Mouse (Mus musculus): ENCODE measurements around the gene Gm10401.

The Gm10401 gene

DNA sequence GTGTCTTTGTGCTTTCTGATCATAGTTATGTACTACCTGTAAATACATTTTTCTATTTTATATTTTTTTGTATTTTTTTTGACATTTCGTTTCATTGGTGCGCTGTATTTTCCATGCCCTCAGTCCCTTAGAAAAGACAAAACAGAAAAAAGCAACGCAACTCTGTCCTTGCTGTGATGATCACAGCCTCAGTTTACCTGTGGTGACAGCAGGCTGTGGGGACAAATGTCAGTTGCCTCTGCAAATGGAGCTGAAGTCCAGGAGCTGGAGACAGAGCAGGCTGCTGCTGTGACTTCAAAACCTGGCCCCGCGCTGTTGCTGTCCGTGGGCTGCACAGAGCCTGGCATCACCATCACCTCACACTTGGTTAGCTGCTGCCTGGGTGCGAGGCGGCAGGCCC lies at the start of gene Gm10401:
Gene Gm10401 (minus strand): TSS at position 101 of the 400 bp plus-strand sequence.
- DNase-seq, result no peak

DNA sequence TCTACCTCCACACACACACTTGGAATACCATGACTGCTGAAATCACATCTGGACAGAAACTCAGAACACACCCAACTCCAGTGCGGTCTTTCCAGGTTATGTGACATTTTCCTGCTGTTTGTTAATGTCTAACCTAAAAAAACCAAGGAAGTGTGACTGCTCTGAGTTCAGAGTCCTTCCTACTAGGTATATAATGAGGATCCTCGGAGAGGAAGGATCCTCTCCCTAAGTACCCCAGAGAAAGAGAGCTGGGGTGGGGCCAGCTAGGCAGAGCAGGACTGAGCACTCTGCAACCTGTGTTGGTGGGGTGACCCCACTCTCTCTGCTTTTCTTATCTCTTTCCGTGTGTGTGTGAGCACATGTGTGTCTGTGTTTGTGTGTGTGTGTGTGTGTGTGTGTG lies 49.3 kb upstream of the Gm10401 start:
- DNase-seq, result no peak

DNA sequence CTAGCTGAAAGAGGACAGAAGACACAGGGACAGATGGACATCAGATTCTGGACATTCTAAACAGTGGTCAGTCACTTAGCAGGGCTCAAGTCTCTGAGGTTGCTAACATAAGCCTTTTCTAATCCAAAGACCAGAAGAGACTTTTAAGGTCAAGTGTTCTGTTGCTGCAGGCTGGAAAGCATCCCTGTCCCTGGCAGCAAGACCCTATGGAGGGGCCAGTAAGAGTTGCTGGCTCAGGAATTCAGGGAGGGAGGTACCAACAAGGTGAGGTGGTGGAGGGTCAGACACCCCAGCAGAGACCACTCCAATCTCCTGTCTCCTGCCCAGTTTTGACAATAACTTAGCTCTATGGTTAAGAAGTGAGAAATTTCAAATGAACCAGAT lies 48.6 kb upstream of the Gm10401 start:
- no peak for DNase-seq

DNA sequence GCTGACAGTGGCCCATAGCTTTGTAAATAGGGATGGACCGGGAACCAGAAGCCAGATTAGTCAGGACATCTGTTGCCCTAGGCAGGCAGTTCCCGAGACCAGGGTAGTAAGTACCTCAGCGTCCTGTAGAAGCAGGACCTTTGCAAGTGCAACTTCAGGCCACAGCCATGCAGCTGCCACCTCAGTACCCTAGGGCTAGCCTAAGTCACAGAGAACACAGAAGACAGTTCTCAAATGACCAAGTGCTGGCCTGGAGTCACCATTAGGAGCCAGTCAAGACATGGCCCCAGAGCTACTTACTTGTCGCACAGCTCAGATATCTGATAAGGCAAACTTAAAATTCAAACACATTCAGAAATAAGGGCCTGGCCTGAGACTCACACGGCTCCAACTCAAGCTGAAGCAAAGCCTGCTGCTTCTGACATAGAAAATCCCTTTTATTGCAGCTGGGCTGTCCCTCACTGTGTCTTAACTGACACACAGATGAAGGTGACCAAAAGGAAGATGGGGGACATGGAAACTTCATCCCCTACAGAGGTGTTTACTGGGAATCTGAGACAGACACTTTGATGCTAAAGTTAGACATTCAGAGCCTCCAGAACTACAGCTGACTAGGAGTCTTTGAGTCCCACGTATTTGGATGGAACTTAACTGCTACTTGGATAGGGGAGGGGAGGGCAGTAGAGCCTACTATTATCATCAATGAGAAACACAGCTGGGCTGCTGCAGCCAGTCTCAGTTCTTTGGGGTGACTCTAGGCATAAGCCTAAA lies 48.1 kb upstream of the Gm10401 start:
- DNase-seq, result no peak

DNA sequence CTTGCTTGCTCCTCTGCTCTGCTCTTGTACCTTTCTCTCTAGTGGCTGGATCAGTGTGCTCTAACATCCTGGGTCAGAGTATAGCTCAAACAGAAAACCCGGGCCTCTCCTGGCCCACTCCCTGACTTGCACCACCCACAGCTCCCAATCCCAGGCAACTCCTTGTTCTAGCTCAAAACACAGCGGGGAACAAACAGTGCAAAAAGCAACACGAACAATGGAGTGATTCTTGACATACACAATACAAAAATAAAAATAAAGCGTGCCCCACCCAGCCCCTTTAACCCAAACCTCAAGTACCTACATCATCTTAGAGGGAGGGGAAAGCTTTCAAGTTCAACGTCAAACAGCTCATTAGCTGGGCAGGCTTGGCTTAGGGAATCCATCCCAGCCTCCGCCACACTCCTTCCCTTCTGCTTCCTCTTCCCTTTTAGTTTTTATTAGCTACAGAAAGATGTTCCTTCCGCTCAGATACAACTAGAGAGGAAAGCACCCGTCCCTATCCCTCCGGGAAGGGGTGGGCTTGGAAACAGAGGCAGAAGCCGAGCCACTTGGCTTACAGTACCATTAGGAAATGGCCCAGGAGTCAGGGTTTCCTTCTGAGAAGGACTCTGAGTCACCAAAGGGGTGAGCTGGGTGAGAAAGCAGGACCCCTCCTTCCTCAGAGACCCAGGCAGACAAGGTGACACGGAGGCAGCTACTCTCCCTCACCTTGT lies 47.3 kb upstream of the Gm10401 start:
- DNase-seq, result no peak

DNA sequence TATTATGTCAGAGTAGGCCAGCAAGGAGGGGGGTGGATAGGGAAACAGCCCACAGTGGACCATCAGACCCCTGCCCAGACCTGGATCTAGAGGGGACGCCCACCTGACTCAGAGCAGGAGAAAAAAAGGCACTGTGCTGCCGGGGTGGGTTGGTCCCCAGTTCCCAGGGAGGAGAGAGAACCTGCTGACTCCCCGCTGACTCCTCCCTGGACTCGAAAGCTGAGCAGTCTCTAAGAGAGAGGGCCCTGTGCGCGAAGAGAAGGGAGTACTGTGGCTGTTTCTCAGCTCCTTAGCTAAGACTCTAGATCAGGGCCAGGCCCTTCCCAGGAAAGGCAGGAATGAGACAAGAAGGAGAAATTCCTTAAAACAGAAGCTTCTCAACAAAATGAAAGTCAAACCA lies 46.4 kb upstream of the Gm10401 start:
- DNase-seq, result no peak

DNA sequence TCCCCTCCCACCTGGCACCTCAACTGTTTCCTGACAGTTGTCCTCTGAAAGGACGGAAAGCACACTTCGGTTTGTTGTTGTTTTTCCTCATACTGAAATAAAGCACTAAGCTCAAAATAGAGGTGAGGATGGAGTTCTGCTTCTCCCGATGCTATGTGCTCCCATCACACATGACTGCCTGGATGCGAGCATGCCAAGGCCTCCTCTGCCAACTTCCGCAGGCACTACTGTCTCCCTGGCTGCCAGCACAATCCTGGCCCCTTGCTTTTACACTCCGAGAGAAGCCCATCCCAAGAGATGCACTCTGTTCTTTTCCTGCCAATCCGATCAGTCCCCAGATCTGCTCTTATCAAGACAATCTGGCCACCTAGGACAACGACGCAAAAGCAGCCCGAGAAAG lies 45.5 kb upstream of the Gm10401 start:
- no peak for DNase-seq

DNA sequence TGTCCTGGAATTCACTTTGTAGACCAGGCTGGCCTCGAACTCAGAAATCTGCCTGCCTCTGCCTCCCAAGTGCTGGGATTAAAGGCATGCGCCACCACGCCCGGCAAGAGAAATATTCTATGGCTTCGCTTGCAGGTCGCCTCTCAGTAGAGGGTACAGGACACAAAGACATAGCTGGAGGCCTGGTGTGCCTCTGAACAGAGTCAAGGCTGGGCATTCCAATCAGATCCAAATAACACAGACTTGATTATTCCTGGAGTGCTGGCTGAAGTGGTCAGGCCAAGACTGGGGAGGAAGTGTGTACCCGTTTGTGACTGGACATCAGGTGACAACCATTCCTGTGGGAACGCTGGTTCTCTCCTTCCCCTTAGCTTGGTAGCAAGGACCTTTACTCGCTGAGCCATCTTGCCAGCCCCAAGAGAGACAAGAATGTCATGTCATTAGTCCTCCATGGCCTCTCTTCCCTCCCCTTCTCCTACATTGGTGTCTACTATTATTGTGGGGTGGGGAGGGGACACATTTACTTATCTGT lies 44.1 kb upstream of the Gm10401 start:
- DNase-seq, result no peak

DNA sequence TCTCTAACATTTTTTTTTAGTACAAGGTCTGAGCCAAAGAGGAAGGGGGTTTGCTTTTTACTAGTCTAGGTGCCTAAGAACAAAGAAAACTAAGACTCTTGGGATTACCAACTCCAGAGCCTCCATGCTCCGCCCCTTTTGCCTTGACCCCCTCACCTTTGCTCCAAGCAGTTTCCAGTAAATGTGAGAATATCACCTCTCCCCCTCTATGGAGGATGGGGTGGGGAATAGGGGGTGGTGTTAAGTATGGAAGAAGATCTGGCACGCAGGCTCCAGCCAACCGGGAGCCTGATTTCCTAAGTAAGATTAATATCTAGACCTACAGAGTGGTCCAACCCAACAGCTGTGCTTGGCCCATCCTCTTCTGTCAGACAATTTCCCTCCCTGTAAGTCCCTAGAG lies 42.6 kb upstream of the Gm10401 start:
- no peak for DNase-seq

DNA sequence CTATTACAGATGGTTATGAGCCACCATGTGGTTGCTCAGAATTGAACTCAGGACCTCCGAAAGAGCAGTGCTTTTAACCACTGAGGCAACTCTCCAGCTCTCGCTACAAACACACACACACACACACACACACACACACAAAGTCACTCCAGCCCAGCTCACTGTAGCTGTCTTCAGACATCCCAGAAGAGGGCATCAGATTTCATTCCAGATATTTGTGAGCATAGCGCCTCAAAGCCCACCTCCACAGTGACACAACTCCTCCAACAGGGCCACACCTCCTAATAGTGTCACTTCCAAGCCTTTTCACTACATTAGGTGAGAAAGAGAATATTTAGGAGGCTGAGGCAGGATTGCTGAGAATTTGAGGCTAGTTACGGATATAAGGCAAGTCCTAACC lies 41.0 kb upstream of the Gm10401 start:
- no peak for DNase-seq

DNA sequence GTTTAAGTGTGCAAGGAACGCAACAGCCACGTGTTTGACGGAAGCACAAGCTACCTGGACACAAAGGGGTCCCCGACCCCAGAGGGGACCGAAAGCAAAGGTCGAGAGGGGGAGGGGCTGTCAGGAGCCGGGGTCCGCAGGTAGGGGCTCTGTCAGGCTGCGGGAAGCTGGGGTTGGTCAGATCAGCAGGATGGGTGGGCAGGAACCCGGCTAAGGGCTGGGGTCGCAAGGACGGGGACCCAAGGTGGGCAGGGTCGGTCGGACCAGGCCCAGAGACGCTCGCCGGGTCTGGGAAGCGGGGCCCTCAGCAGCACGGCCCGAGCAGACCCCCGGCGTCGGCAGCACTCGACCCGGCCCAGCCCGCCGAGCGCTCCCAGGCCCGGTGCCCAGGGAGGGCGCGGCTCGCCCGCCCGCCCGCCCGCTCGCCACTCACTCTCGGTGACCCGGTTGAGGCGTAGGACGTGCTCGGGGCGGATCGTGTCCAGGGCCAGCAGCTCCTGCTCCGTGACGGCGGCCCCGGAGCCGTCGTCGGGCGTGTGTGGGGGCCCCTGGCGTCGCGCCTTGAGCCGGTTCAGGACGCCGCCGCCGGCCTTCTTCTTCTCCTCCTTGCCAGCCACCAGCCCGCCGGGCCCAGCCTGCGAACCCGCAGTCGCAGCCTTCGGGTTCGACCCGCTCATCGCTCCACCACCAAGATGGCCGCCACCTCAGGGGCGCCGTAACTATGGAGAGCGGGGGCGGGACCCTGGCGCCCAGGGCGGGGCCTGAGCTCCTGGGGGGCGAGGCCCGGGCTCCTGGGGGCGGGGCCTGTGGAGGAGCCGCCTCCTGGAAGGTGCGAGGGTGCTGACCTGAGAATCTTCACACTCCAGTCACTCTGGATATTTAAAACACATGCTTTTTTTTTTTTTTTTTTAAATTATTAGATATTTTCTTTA lies 36.4 kb upstream of the Gm10401 start, which contains the start of gene Unc119b:
Gene Unc119b (minus strand): TSS at position 742 of the 932 bp plus-strand sequence.
- peak; percentile 86 to 87 for DNase-seq

DNA sequence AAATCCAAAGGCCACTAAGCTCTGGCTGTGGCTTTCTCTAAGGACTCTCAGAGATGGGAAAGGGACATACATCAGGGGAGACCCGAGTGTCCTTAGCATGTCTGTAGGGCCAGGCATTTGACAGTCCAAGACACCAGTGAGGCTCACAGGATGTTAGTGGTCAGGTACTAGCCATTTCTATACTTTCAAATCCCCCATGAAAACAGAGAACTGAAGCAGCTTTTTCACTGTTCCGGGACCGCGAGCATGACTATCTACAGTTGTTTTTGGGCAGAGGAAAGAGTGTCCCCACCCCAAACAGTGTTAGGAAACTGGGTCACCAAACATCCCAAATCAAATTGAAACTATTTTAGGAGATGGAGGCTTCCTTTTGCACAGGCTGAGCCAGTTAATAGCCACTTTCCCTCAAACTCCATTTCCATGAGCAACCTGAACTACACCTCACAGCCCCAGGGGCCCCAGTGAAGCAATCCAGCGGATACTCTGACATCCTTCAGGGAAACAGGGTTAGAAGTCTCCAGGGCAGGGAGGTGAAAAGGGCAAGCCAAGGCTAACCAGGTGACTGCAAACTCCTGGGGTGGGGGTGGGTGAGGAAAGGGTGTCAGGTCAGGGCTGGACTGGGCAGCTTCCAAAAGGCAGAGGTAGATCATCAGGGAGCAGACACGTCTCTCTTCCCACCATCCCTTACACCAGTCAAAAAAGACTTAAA lies 35.4 kb upstream of the Gm10401 start:
- DNase-seq, result no peak

DNA sequence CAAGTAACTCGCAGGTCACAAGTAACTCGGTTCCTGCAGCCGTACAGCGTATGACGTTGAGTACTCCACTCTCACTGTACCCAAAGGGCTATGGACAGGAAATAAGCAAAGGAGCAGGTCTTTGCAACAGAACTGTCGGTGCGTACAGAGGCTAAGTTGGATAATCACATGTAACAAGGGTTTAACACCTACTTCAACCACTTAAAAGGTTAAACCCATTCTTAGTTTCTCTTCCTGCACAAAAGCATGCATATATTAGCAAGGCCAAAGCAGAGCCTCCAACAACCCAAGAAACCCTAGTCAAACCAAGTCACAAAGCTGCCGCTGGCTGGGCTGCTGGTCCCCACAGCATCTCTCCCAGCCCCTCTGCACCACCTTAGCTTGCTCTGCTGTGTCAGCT lies 34.4 kb upstream of the Gm10401 start:
- DNase-seq, result no peak

DNA sequence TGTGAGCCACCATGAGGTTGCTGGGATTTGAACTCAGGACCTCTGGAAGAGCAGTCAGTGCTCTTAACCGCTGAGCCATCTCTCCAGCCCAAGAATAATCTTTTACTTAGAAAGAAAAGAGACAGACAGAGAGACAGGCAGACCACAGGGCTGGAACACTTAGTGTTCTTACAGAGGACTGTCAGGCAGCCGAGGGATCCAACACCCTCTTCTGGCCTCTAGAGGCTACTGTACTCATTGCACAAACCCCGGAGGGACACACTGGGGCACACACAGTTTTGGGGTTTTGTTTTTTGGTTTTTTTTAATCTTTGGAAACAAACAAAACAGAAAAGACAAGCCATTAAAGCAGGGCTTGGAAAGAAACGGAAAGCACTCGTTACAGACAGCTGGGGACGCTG lies 31.2 kb upstream of the Gm10401 start:
- no peak for DNase-seq

DNA sequence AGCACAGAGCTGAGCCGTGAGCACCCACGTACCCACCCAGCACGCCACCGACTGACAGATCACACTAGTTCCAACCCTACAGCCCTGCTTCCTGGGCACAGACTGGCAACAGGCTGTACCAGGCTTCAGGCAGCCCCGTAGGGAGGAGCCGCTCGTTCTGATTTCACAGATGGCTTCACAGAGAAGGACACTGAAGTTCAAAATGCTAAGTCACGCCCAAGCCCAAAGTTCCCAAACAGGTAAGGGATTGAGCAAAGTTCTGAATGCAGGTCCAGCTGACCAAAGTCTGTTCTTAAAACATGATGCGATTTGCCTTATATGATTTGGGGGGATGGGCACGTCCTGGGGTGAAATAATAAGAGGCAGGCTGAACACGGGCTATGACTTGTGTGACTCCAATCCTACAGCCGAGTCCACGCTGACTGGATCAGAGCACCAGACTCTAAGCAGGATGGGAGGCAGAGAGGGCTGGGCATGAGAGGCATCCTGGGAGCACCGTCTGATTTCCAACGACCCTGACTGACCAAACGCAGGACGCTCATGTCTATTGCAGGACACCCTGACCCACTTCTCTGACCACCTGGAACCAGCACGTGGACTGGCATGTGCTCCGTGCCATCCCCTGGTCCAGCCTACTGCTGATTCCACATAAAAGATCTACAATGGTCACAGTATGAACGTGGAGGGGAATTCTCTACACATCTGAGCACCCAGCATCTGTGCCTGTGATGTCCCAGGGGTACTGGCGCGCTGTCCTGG lies 29.5 kb upstream of the Gm10401 start:
- no peak for DNase-seq

DNA sequence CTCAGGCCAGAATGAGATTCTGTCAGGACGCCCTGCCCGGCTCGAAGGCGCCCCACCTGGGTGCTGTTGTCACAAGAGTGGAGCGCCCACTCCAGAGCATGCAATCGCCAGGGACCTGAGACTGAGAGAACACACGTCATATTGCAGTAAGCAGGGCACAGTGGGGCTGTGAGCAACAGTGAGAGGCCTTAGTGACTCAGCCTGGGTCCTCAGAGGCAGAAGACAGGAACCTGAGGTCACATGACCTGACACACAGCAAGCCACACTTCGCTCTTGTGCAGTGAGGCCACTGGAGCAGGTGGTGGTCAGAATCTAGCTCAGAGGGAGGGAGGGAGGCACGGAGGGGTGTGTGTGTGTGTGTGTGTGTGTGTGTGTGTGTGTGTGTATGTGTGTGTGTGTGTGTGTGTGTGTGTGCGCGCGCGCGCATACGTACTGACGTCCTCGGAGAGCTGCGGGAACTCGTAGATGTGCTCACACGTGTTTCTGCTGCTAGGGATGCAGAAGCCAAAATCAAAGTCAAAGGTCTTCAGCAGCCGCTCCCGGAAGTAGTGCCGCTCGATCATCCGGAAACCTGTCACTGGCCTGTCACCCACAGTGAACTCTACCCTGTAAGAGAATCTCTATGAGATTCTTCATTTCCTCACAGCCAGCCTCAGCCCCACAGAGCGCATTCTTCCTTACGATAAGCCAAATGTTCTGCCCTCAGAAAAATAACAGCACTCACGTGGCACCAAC lies 28.6 kb upstream of the Gm10401 start:
- DNase-seq, result no peak

DNA sequence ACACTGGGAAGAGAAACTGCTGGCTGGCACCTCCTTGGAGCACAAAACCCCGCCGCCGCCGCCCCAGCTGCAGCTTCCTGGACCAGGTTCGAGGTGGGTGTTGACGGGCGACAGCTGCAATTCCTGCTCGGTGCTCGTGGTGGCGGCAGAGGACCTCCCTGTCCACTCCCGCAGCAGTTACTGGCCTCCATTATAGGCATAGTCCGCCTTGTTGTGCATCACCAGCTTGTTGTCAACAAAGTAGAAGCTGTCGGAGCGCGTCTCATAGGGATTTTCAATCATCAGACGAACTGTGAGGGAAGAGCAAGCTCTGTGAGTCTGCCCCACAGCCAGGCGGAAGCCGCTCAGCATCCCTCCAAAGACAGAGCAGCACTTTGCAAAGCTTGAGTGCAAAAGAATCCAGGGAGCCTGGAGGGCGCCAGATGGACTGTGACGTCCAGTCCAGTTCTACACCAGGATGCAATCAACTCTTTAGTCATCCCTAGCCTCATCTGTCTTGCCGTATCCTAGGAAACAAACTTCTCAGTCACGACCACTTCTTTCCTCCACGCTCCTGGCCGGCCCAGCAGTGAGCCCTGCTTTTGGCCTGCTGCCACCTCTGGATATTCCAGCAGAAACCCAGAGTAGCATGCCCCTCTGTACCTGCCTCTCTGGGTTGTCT lies 27.2 kb upstream of the Gm10401 start:
- DNase-seq, result peak; percentile 86

DNA sequence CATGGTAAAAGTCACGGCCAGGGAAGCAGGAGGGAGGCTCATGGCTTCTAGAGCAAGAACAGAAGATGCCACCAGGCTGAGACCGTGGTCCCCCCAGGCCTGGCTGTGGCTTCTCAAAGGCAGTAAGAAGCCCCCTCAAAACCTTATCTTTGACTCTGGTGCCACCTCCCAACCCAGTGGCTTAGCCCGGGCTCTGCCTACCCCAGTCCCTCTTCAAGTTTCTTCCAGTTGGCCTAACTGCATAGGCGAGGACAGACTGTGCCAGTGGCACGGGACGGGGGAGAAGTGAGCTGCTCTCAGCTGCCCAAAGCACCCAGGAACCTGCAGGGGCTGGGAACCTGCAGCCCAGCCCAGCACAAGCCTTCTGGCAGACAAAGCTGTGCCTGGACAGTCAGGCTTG lies 26.6 kb upstream of the Gm10401 start:
- no peak for DNase-seq

DNA sequence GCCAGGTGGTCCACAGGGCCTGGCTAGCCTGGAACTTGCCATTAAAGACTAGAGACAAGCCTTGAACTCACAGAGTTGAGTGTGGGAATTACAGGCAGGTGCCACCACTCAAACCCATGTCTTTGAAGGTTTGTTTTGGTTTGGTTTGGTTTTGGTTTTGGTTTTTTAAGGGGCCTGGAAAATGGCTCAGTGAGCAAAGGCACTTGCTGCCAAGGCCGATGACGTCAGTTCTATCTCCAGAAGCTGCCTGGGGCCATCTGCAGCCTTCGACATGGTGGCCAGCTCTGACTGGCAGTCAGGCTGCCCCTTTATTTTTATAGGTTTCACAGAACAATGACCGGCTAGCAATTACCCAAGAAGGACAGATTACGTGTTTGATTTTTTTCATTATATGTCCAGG lies 22.9 kb upstream of the Gm10401 start:
- no peak for DNase-seq

DNA sequence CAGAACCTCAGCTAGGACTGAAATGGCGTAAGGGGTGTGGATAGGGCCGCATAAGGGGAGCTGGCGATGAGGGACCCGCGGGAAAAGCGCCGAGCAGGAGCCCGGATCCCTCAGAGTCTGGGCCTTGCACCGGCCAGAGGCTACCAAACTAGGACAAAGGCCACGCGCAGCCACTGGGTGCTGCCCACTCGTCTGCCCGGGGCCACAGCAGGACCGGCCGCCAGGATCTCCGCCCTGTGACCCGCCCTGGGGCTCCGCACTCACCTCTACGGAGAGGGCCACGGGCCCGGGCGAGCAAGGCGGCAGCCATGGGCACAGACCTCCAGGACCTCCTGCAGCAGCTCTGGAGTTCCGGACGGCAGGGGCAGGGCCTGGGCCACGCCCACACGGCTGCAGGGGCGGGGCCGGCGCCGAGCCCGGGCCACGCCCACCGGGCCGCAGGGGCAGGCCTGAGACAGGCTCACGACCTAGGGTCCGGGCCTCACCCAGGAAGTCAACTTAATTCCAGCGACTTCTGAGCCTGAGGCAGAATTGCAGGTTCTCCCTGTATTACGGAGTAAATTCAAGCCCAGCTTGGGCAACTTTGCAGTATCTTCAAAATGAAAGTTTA lies 21.0 kb upstream of the Gm10401 start, which contains the start of gene Acads:
Gene Acads (minus strand): TSS at position 386 of the 610 bp plus-strand sequence.
- peak; percentile 87 to 89 for DNase-seq
